Mouse (Mus musculus): ENCODE data around the gene Pabpc4. TPM values are rescaled to one million over a fixed set of nuclear protein-coding genes. Genes with fewer than 3 reads are reported as not detected.
A peak's percentile ranks its signal among the peaks of the same experiment; 100 is the strongest.
"Not testable (repeated sequence)": the region's sequence is repeated elsewhere in the genome, so short reads cannot be mapped to it uniquely, and the experiment has no call there.

Pabpc4 gene
- polyA plus RNA-seq, 1 experiment from 2014 or later: 55.0 TPM

DNA sequence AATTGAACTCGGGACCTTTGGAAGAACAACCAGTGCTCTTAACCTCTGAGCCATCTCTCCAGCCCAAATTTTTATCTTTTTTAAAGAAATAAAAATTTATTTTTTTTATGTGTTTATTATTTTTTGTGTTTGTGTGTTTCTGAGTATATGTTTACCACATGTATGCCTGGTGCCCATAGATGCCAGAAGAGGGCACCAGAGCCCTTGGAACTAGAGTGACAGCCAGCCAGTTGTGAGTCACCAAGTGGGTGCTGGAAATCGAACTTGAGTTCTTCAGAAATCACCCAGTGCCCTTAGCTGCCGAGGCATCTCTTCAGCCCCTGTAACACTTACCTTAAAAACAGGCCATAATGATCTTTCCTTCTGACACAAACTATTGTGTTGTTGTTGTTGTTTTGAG lies 8.9 kb downstream of the Pabpc4 start:
- Histone ChIP-seq H3K4me2 (ENCODE audit: low read depth, low read length) (no peak overlapping the region), H3K4me1 (ENCODE audit: control insufficient read depth, insufficient read depth, low read length) (no peaks in the 10 kb centered on the region), H3K9me3 (replicated peaks; ENCODE audit: control insufficient read depth, low read length) (no peaks in the 10 kb centered on the region), H3K4me3 (ENCODE audit: low read length) (no peak overlapping the region), H3K36me3 (ENCODE audit: control insufficient read depth, insufficient read depth) (no peaks in the 10 kb centered on the region), H3K27ac (ENCODE audit: low read length) (no peak overlapping the region), H3K27me3 (ENCODE audit: control insufficient read depth, insufficient read depth, low read length) (no peaks in the 10 kb centered on the region), H3K9ac (ENCODE audit: low read length) (no peak overlapping the region)
- 81% methylated on average over 3 of the region's 3 CpGs for WGBS
- no peak for ATAC-seq (replicated peaks; ENCODE audit: extremely low read depth, insufficient read depth, low FRiP score)

DNA sequence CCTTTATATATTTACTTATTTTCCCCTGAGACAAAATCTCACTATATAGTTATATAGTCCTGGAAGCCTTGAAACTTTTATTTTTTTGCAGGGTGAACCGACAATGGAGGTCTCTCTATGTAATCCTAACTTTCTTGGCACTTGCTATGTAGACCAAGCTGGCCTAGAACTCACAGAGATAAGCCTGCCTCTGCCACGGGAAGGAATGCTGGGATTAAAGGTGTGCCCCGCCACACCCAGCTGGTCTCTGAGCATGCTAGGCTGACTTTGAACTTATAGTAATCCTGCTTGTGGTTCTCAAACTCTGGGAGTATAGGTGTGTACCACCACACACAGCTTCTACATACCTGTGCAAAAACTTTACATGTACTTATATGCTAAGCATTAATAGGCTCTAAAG lies 18.0 kb downstream of the Pabpc4 start:
- Histone ChIP-seq H3K4me2 (ENCODE audit: low read depth, low read length) (no peak overlapping the region), H3K9me3 (replicated peaks; ENCODE audit: control insufficient read depth, low read length) (no peaks in the 10 kb centered on the region), H3K4me3 (ENCODE audit: low read length) (no peak overlapping the region), H3K4me1 (ENCODE audit: control insufficient read depth, insufficient read depth, low read length) (peaks cover 7% of the 10 kb centered on the region), H3K27ac (ENCODE audit: low read length) (no peak overlapping the region), H3K9ac (ENCODE audit: low read length) (no peak overlapping the region), H3K27me3 (ENCODE audit: control insufficient read depth, insufficient read depth, low read length) (no peaks in the 10 kb centered on the region), H3K36me3 (ENCODE audit: control insufficient read depth, insufficient read depth) (no peaks in the 10 kb centered on the region)
- ATAC-seq (replicated peaks; ENCODE audit: extremely low read depth, insufficient read depth, low FRiP score): no peak
- WGBS: 54% methylated on average over 3 of the region's 3 CpGs

DNA sequence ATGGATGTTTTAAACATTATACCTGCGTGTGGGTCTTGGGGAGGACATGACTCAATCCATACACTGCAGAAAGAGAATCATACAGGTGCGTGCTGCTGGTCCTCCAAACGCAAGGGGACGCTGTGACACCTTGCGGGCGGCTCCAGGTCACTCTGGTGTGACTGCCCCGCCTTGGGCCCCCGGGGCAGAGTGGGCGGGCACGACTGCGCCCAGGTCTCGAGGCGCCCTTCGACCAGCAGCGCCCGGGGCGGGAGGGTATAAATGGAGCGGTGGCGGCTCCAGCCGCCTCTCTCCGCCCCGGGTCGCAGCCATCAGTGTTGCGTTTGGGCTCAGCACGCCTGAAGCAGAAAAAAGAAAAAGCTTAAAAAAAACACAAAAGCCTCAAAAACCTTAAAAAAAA lies 20.3 kb downstream of the Pabpc4 start:
- peaks cover 8% of the 10 kb centered on the region for H3K36me3 ChIP-seq (ENCODE audit: control insufficient read depth, insufficient read depth)
- H3K27me3 ChIP-seq (ENCODE audit: control insufficient read depth, insufficient read depth, low read length): no peaks in the 10 kb centered on the region
- H3K4me2 ChIP-seq (ENCODE audit: low read depth, low read length): peak overlapping the region; percentile 65
- peak overlapping the region; percentile 72 for H3K9ac ChIP-seq (ENCODE audit: low read length)
- H3K4me1 ChIP-seq (ENCODE audit: control insufficient read depth, insufficient read depth, low read length): peaks cover 29% of the 10 kb centered on the region
- no peaks in the 10 kb centered on the region for H3K9me3 ChIP-seq (replicated peaks; ENCODE audit: control insufficient read depth, low read length)
- peak overlapping the region; percentile 62 for H3K4me3 ChIP-seq (ENCODE audit: low read length)
- under 1% methylated on average over 25 of the region's 25 CpGs for WGBS
- peak; percentile 92 for ATAC-seq (replicated peaks; ENCODE audit: extremely low read depth, insufficient read depth, low FRiP score)
- peak overlapping the region; percentile 90 for H3K27ac ChIP-seq (ENCODE audit: low read length)

DNA sequence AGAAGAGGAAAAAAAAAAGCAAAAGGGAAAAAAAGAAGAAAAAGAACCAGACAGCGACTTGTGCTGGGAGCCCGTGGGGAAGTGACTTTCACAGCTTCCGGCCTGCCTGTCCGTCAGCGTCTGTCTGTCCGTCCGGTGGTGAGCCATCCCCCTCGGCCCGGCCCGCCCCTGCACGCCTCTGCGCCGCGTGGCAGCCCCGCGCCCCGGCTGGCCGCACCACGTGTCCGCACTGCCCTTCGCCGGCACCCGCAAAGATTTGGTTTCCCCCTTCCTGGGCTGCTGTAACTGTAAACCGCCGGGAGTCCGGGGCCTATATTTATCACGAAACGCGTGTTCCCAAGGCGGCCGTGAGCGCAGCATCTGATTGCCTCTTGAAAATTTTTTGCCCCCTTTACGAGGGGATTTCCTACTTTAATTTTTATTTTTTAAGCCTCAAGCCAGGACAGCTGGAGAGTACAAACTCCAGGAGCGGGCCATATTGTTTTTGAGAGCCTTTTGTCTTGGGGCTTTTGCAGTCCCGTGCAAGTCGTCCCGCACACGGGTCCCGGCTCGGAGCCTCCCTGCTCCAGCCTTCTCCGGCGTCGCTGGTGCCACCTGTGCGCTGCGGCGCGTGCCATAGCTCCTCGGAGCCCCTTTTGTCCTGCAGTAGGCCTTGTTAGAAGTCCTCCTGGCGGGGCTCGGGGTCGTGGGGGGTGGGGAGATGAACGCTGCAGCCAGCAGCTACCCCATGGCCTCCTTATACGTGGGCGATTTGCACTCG lies 20.9 kb downstream of the Pabpc4 start:
- H3K27me3 ChIP-seq (ENCODE audit: control insufficient read depth, insufficient read depth, low read length); H3K9me3 ChIP-seq (replicated peaks; ENCODE audit: control insufficient read depth, low read length): not testable (repeated sequence)
- WGBS: under 1% methylated on average over 44 of the region's 55 CpGs
- Histone ChIP-seq H3K9ac (ENCODE audit: low read length) (peak overlapping the region; percentile 72), H3K4me2 (ENCODE audit: low read depth, low read length) (peak overlapping the region; percentile 65), H3K36me3 (ENCODE audit: control insufficient read depth, insufficient read depth) (peaks cover 11% of the 10 kb centered on the region), H3K4me3 (ENCODE audit: low read length) (peak overlapping the region; percentile 62), H3K4me1 (ENCODE audit: control insufficient read depth, insufficient read depth, low read length) (peaks cover 29% of the 10 kb centered on the region), H3K27ac (ENCODE audit: low read length) (peak overlapping the region; percentile 90)
- 0 out of 2 replicates have a peak, but pooled peaks have one; percentile 12 for ATAC-seq (replicated peaks; ENCODE audit: extremely low read depth, insufficient read depth, low FRiP score)

DNA sequence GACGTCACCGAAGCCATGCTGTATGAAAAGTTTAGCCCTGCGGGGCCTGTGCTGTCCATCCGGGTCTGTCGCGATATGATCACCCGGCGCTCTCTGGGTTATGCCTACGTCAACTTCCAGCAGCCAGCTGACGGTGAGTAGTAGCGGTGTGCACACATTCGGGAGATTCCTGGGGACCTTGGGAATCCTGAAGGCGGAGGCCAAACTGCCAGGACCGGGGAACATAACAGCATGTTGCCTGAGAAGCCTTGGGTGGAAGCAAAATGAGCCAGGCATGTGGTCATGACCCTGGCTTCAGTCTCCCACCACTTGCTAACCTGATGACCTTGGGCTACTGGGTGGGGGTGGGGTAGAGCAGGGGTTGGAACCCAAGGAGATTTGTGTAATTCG lies 21.5 kb downstream of the Pabpc4 start:
- H3K36me3 ChIP-seq (ENCODE audit: control insufficient read depth, insufficient read depth): peaks cover 16% of the 10 kb centered on the region
- H3K4me1 ChIP-seq (ENCODE audit: control insufficient read depth, insufficient read depth, low read length): peaks cover 29% of the 10 kb centered on the region
- under 1% methylated on average over 12 of the region's 15 CpGs for WGBS
- peak overlapping the region; percentile 62 for H3K4me3 ChIP-seq (ENCODE audit: low read length)
- H3K27ac ChIP-seq (ENCODE audit: low read length): peak overlapping the region; percentile 90
- H3K27me3 ChIP-seq (ENCODE audit: control insufficient read depth, insufficient read depth, low read length); H3K9me3 ChIP-seq (replicated peaks; ENCODE audit: control insufficient read depth, low read length); ATAC-seq (replicated peaks; ENCODE audit: extremely low read depth, insufficient read depth, low FRiP score): not testable (repeated sequence)
- peak overlapping the region; percentile 65 for H3K4me2 ChIP-seq (ENCODE audit: low read depth, low read length)
- peak overlapping the region; percentile 72 for H3K9ac ChIP-seq (ENCODE audit: low read length)

DNA sequence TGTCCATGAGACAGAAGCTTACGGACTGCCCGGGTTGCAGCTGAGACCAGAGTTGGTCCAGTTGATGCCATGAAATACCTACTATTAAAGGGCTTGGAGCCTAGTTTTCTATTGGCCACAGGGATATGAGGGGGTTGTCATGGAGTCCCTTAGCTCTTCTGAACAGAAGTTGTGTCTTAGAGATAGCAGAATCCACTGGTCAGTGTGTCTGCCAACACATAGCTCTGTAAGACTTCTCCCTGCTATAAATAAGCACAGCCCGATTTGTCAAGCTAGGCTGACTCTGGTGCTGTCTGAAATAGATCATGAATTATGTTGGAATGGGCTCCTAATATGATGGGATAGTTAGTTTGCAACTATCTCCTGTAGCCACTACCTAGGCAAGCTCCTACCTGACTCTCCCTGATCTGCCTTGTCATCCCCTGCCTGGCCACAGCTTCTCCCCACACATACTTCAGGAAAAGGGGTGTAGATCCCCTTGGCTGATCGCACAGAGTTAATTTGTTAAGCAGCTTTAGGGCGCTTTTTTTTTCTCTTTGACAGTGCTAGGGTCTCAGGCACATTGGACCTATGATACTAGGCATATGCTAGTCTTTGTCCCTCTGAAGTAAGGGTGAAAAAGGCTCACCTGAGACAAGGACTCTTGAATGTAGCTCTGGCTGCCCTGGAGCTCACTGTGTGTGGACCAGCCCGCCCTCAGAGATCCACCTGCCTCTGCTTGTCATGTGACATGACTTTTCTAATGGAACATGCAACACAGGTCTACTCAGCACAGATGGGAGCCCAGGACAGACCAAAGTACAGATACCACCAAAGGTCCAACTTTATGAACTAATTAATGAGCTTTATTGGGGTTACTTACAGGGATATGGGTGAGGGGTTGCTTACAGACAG lies 22.8 kb downstream of the Pabpc4 start:
- peak overlapping the region; percentile 65 for H3K4me2 ChIP-seq (ENCODE audit: low read depth, low read length)
- H3K4me1 ChIP-seq (ENCODE audit: control insufficient read depth, insufficient read depth, low read length): peaks cover 29% of the 10 kb centered on the region
- H3K27ac ChIP-seq (ENCODE audit: low read length): peak overlapping the region; percentile 90
- peak overlapping the region; percentile 62 for H3K4me3 ChIP-seq (ENCODE audit: low read length)
- H3K36me3 ChIP-seq (ENCODE audit: control insufficient read depth, insufficient read depth): peaks cover 29% of the 10 kb centered on the region
- peak overlapping the region; percentile 72 for H3K9ac ChIP-seq (ENCODE audit: low read length)
- H3K9me3 ChIP-seq (replicated peaks; ENCODE audit: control insufficient read depth, low read length): no peaks in the 10 kb centered on the region
- peak; percentile 26 for ATAC-seq (replicated peaks; ENCODE audit: extremely low read depth, insufficient read depth, low FRiP score)
- H3K27me3 ChIP-seq (ENCODE audit: control insufficient read depth, insufficient read depth, low read length): no peaks in the 10 kb centered on the region
- 50% methylated on average over 6 of the region's 6 CpGs for WGBS

DNA sequence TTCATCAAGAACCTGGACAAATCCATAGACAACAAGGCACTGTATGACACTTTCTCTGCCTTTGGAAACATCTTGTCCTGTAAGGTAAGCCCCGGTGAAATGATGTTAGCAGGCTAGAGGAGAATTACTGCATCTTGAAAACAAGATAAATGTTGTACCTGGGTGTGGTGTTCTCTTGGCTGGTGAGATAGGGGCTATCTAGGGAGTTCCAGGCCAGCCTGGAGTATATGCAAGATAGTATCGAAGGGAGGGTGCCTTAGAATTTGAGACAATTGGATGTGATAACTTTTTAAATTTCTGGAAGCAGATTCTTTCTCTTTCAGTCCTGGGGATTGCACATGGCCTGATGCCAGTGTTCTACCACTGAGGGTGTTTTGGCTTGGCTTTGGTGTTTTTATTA lies 24.6 kb downstream of the Pabpc4 start:
- Histone ChIP-seq H3K9ac (ENCODE audit: low read length) (no peak overlapping the region), H3K36me3 (ENCODE audit: control insufficient read depth, insufficient read depth) (peaks cover 44% of the 10 kb centered on the region), H3K4me1 (ENCODE audit: control insufficient read depth, insufficient read depth, low read length) (peaks cover 29% of the 10 kb centered on the region), H3K9me3 (replicated peaks; ENCODE audit: control insufficient read depth, low read length) (no peaks in the 10 kb centered on the region), H3K27ac (ENCODE audit: low read length) (no peak overlapping the region), H3K4me2 (ENCODE audit: low read depth, low read length) (peak overlapping the region; percentile 65; the same call in 1 of the 2 replicates), H3K4me3 (ENCODE audit: low read length) (no peak overlapping the region), H3K27me3 (ENCODE audit: control insufficient read depth, insufficient read depth, low read length) (no peaks in the 10 kb centered on the region)
- 72% methylated on average over 2 of the region's 2 CpGs for whole genome bisulfite sequencing
- no peak for ATAC-seq (replicated peaks; ENCODE audit: extremely low read depth, insufficient read depth, low FRiP score)

DNA sequence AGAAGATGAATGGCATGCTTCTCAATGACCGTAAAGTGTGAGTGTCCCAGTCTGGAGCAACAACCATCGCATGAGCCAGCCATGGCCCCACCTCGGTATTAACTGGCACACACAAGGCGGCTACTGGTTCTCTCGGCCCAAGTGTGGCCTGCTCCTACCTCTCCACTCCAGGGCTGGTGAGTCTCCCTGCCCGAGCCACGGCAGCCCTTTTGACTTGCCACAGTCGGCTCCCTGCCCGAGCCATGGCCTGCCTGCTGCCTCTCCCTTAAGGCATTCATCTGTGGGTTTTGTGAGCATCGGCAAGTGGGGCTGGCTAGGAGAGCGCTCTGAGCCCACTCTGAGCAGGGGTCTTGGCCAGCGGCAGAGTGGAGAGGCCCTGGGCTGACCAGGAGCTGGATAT lies 26.9 kb downstream of the Pabpc4 start:
- H3K27me3 ChIP-seq (ENCODE audit: control insufficient read depth, insufficient read depth, low read length): no peaks in the 10 kb centered on the region
- peaks cover 63% of the 10 kb centered on the region for H3K36me3 ChIP-seq (ENCODE audit: control insufficient read depth, insufficient read depth)
- no peak overlapping the region for H3K4me2 ChIP-seq (ENCODE audit: low read depth, low read length)
- 77% methylated on average over 12 of the region's 12 CpGs for WGBS
- H3K4me1 ChIP-seq (ENCODE audit: control insufficient read depth, insufficient read depth, low read length): peaks cover 32% of the 10 kb centered on the region
- no peak overlapping the region for H3K4me3 ChIP-seq (ENCODE audit: low read length)
- H3K9ac ChIP-seq (ENCODE audit: low read length): no peak overlapping the region
- no peaks in the 10 kb centered on the region for H3K9me3 ChIP-seq (replicated peaks; ENCODE audit: control insufficient read depth, low read length)
- H3K27ac ChIP-seq (ENCODE audit: low read length): no peak overlapping the region
- ATAC-seq (replicated peaks; ENCODE audit: extremely low read depth, insufficient read depth, low FRiP score): no peak

DNA sequence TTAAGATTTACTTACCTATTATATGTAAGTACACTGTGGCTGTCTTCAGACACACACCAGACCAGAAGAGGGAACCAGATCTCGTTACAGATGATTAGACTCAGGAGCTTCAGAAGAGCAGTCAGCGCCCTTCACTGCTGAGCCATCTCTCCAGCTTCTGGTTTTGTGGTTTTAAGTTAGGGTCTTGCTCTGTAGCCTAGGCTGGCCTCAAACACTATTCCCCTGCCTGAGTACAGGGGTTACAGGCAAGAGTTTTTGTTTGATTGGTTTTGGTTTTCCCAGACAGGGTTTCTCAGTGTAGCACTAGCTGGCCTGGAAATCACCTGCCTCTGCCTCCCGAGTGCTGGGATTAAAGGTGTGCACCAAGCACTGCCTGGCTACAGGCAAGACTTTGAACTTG lies 30.2 kb downstream of the Pabpc4 start:
- WGBS: 74% methylated on average over 3 of the region's 3 CpGs
- peaks cover 87% of the 10 kb centered on the region for H3K36me3 ChIP-seq (ENCODE audit: control insufficient read depth, insufficient read depth)
- no peak for ATAC-seq (replicated peaks; ENCODE audit: extremely low read depth, insufficient read depth, low FRiP score)

More for the DNA sequence above, 30.2 kb downstream of the Pabpc4 start:
- H3K4me1 ChIP-seq (ENCODE audit: control insufficient read depth, insufficient read depth, low read length): peaks cover 7% of the 10 kb centered on the region
- H3K27ac ChIP-seq (ENCODE audit: low read length): no peak overlapping the region
- no peak overlapping the region for H3K9ac ChIP-seq (ENCODE audit: low read length)
- H3K9me3 ChIP-seq (replicated peaks; ENCODE audit: control insufficient read depth, low read length): no peaks in the 10 kb centered on the region
- H3K27me3 ChIP-seq (ENCODE audit: control insufficient read depth, insufficient read depth, low read length): no peaks in the 10 kb centered on the region
- H3K4me2 ChIP-seq (ENCODE audit: low read depth, low read length): no peak overlapping the region
- H3K4me3 ChIP-seq (ENCODE audit: low read length): no peak overlapping the region
